Comparison of ENCODE assay signal across 8 mouse cellular contexts in the genomic region with DNA sequence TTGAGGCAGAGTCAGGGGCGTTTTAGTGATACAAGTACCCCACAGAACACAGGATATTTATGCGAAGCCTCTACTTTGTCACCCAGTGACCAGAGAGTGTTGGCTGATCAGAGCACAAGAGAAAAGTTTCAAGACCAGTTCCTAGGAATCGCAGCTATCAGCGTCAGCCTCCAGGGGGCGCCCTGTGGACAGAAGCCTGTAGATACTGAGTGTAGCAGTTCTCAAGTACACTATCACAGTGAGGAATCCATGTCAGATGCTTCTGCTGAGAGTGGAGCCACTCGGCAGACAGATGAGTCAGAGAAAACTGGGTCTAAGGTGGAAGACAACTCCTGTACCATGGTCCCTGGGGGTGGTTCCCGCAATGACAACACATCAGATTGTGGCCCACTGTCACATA.
DNase-seq lines count a peak whose midpoint lies in the region; ATAC-seq and TF ChIP-seq lines count a peak whose summit lies in the region.

No protein-coding gene starts in this region.

- no peak overlapping the region for H3K4me3 ChIP-seq in kidney, embryonic 14.5 days (ENCODE audit: low read length)
- no peak overlapping the region for H3K4me3 ChIP-seq in ES-E14 (ENCODE audit: insufficient read depth in 1 of 2, low read depth in 1 of 2, low read length in 2 of 2, poor library complexity in 1 of 2, severe bottlenecking in 1 of 2)
- H3K4me3 ChIP-seq in myocyte = no peak overlapping the region

- no peaks in the 10 kb centered on the region for H3K79me2 ChIP-seq in myocyte (ENCODE audit: control insufficient read depth, insufficient read depth)

- no peak overlapping the region for H3K9ac ChIP-seq in kidney, embryonic 14.5 days (ENCODE audit: low read depth, low read length)
- H3K9ac ChIP-seq in ES-E14 (ENCODE audit: insufficient read depth, low read depth, low read length, poor library complexity, severe bottlenecking) = no peak overlapping the region

- H3K4me1 ChIP-seq in kidney, embryonic 14.5 days (ENCODE audit: control insufficient read depth, insufficient read depth, low read length) = no peaks in the 10 kb centered on the region
- no peaks in the 10 kb centered on the region for H3K4me1 ChIP-seq in ES-E14 (ENCODE audit: control insufficient read depth in 2 of 2, insufficient read depth in 2 of 2, low read length in 2 of 2, poor library complexity in 1 of 2)

- H3K9me3 ChIP-seq in kidney, embryonic 14.5 days (ENCODE audit: control insufficient read depth, low read length) = no peaks in the 10 kb centered on the region
- H3K9me3 ChIP-seq in ES-E14 (ENCODE audit: control insufficient read depth, insufficient read depth, low read depth, low read length) = no peaks in the 10 kb centered on the region

- H3K27me3 ChIP-seq in kidney, embryonic 14.5 days (ENCODE audit: control insufficient read depth, insufficient read depth, low read length) = no peaks in the 10 kb centered on the region
- no peaks in the 10 kb centered on the region for H3K27me3 ChIP-seq in myocyte (ENCODE audit: control insufficient read depth, insufficient read depth, insufficient read length)

- H3ac ChIP-seq in myocyte (ENCODE audit: control insufficient read depth, insufficient read length) = no peak overlapping the region

- in situ Hi-C loops in ES-E14 (cut with MboI; ENCODE audit: low sequenced_read_pairs in 2 of 2, unreplicated experiment in 2 of 2) = no loop called here

- TF ChIP-seq POLR2A in myocyte (IDR thresholded peaks at IDR 0.05; ENCODE audit: insufficient read length, low read depth) = no peak

- H3K27ac ChIP-seq in kidney, embryonic 14.5 days (ENCODE audit: low read depth, low read length) = no peak overlapping the region
- no peak overlapping the region; the same call in 1 of the 2 replicates for H3K27ac ChIP-seq in ES-E14 (ENCODE audit: insufficient read depth, low read depth, low read length, poor library complexity, severe bottlenecking)

- WGBS in kidney, embryonic 14.5 days = 74% methylated on average over 7 of the region's 7 CpGs

- peak; percentile 42 for DNase-seq in kidney, adult 18-20 months
- DNase-seq in ES-E14 (ENCODE audit: low read depth, low spot score) = peak; percentile 67
- peak; percentile 13 for DNase-seq in c-Kit-negative CD71-positive TER-119-positive erythroid progenitor cells, embryonic 14.5 days (ENCODE audit: low read depth, low spot score)
- peak; percentile 51 to 61 for DNase-seq in frontal cortex, postnatal 36 days (ENCODE audit: low spot score in 2 of 2)
- DNase-seq in layer of hippocampus, postnatal 36 days = peak; percentile 37 to 57

- H3K36me3 ChIP-seq in kidney, embryonic 14.5 days (ENCODE audit: control insufficient read depth, insufficient read depth, low read length) = peaks cover 19% of the 10 kb centered on the region; the same call in 1 of the 2 replicates
- H3K36me3 ChIP-seq in ES-E14 (ENCODE audit: control insufficient read depth, insufficient read depth, low read length, poor library complexity, severe bottlenecking) (peaks cover 54% of the 10 kb centered on the region), myocyte (ENCODE audit: control insufficient read depth, insufficient read depth) (peaks cover 64% of the 10 kb centered on the region)

- H3K4me2 ChIP-seq in kidney, embryonic 14.5 days (replicated peaks; ENCODE audit: low read depth, low read length) = no peak overlapping the region
- H3K4me2 ChIP-seq in myocyte (ENCODE audit: low read depth) = no peak overlapping the region

- no peak for ATAC-seq in kidney, embryonic 14.5 days (ENCODE audit: low FRiP score, low TSS enrichment)
- ATAC-seq in erythroid progenitor cell, adult 5-6 weeks (replicated peaks; ENCODE audit: low FRiP score, poor library complexity, severe bottlenecking) = no peak

TF ChIP-seq in ES-E14, 5 proteins besides CTCF, POLR2A, EP300 and RAD21:
- TF ChIP-seq CHD2 (IDR thresholded peaks at IDR 0.05; ENCODE audit: low read depth, low read length) (no peak), HCFC1 (IDR thresholded peaks at IDR 0.05; ENCODE audit: borderline replicate concordance, insufficient read depth, low read length) (no peak), MAFK (IDR thresholded peaks at IDR 0.05; ENCODE audit: insufficient read depth, low read depth, low read length) (no peak), ZNF384 (IDR thresholded peaks at IDR 0.05; ENCODE audit: low read depth, low read length) (no peak), ZC3H11A (IDR thresholded peaks at IDR 0.05; ENCODE audit: borderline replicate concordance, low read depth, low read length) (no peak)

TF ChIP-seq in myocyte, 11 proteins besides CTCF, POLR2A, EP300 and RAD21:
- TF ChIP-seq POLR2AphosphoS2 (IDR thresholded peaks at IDR 0.05; ENCODE audit: insufficient read length, low read depth) = peak; percentile 49
- TF ChIP-seq CEBPB (IDR thresholded peaks at IDR 0.05; ENCODE audit: insufficient read depth, poor library complexity, severe bottlenecking) = no peak
- TF ChIP-seq SRF (IDR thresholded peaks at IDR 0.05; ENCODE audit: control insufficient read depth, insufficient read length, low read depth) = no peak
- no peak for TF ChIP-seq MYOD1 (IDR thresholded peaks at IDR 0.05; ENCODE audit: control insufficient read depth in 1 of 3, insufficient read length in 2 of 3, low read depth in 2 of 3)
- TF ChIP-seq E2F4 (IDR thresholded peaks at IDR 0.05; ENCODE audit: insufficient read depth) = no peak

Comparison
In these comparisons a context has a peak if more than half of its experiments do, and no peak if none do; other contexts are left out.
1. DNase-seq: peak in every context shown above with its lines; median percentile 67 in ES-E14; 56 in frontal cortex, postnatal 36 days; 47 in layer of hippocampus, postnatal 36 days; 42 in kidney, adult 18-20 months; 13 in c-Kit-negative CD71-positive TER-119-positive erythroid progenitor cells, embryonic 14.5 days.